Mouse (Mus musculus) layer of hippocampus, adult 2 months (tissue): ENCODE data around the gene Mrpl19. TPM values are rescaled to one million over a fixed set of nuclear protein-coding genes. Genes with fewer than 3 reads are reported as not detected.

ENCODE experiments used
- DNase-seq, 2 experiments: peaks; one replicate each; pipeline ENCODE4 v3.0.0; 2022; ENCODE audit warnings: low spot score in 2 of 2
- H3K27ac ChIP-seq: fragments of 200-600 bp; 2 replicates; pipeline ENCODE4 v1.8.1; 2022
- H3K4me3 ChIP-seq: fragments of 200-600 bp; 2 replicates; pipeline ENCODE4 v1.8.1; 2022; ENCODE audit warnings: mild to moderate bottlenecking
- CTCF ChIP-seq: fragments of 200-600 bp; conservative IDR thresholded peaks from 2 replicates; pipeline ENCODE4 v1.8.1; 2022; ENCODE audit warnings: antibody characterized with exemption, mild to moderate bottlenecking, moderate library complexity
- total RNA-seq, 2 experiments: library from RNA; stranded (reverse); gene quantifications; 2 replicates each; pipeline ENCODE4 v1.2.3; 2021

The Mrpl19 gene
- total RNA-seq, 2 experiments from 2014 or later = 33.2 to 35.3 TPM

DNA sequence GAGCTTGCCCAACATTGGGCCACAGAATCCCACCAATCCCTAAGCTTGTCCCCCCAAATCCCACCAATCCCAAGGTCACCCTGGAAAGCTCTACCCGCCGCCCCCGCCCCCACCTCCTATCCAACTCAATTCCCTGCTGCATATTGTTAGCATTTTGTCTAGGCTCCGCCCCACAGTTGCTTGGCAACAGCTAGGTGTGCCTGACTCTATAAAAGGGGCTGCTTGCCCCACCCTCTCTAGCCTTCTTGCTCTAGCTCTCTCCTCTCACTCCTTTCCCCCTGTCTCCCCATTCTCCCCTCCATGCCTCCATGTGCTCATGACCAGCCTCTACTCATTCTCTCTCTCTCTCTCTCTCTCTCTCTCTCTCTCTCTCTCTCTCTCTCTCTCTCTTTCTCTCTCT, 54.0 kb downstream of the Mrpl19 start:
- Histone ChIP-seq H3K27ac (no peak overlapping the region; the same call in 1 of the 2 replicates), H3K4me3 (no peak overlapping the region)
- no peak for TF ChIP-seq CTCF
- DNase-seq = no peak

DNA sequence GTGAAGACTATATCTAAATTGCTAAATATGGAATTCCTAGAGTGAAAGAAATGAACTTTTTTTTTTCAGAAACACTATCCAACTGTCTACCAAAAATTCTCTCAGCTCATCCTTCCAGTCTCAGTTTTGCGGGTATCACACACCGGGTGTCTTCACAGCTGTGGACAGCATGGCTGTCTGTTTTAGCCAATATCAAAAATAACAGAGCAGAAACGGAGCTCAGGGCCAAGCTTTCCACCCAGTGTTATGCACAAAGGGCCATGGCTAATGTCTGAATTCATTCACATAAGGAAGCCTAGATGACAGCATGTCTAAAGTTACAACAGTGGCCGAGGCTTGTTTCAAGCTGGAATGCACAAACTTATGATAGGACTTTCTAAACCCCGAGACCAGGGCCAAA, 54.5 kb downstream of the Mrpl19 start:
- no peak overlapping the region for H3K4me3 ChIP-seq
- no peak for DNase-seq
- TF ChIP-seq CTCF = no peak
- no peak overlapping the region for H3K27ac ChIP-seq

DNA sequence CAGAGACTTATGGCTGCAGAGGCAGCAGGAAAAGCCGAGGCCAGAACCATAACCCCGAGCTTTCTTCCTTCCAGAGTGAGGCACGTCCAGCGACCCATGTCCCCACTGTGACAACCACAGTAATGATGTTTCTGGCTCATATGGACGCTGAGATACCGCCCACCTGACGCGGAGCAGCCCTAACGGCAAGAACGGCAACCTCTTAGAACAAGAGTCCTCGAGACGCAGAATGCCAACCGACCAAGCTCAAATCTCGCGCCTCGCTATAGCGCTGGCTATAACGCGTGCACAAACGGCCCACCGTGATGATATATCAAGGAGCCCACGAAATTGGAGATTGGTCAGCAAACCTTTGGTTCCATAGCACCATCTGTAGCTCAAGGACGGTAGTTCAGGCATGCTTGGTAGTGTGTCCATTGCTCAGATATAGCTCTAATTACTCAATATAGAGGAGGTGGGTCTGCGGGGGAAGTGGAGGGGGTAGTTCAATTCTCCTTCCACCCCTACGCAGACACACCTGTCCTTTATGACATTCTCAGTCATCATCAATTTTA, 55.4 kb downstream of the Mrpl19 start:
- H3K4me3 ChIP-seq = no peak overlapping the region
- DNase-seq = no peak
- no peak overlapping the region for H3K27ac ChIP-seq
- TF ChIP-seq CTCF = peak; percentile 54

Other genes starting within 250 kb of the Mrpl19 start
- 10 to 100 TPM; 14.4 to 18.0 TPM for gene Gcfc2, start 42.3 kb downstream of the Mrpl19 start, total RNA-seq
- gene Eva1a, start 75.1 kb upstream of the Mrpl19 start, total RNA-seq = 10 to 100 TPM; 15.3 to 16.8 TPM